Mouse (Mus musculus) right cerebral cortex, postnatal 36 days (tissue): ENCODE measurements around the gene Astn2.
"Not testable (repeated sequence)": the region's sequence is repeated elsewhere in the genome, so short reads cannot be mapped to it uniquely, and the experiment has no call there.

Experiments used
- DNase-seq, 2 experiments: peaks; one replicate each; pipeline ENCODE4 v3.0.0; 2022; ENCODE audit warnings: low spot score in 2 of 2, mixed read lengths in 1 of 2

Astn2 gene

DNA sequence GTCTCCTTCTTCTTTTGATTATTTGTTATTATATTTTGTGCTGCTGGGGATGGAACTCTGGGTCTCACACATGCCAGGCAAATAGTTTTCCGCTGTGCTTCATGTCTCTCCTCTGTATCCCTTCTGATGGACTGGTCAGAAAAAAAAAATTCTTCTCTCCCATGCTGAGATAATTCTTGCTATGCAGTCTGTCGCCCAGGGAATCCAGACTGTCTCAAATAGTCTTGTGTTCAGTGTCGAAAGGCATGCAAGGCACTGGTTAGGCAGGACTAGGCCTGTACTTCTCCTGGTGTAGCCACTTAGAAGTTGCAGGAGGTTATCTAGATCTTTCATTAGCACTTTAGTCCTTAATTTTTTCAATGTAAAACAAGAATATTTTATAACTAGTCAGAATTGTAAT is 642.8 kb downstream of the Astn2 start:
- no peak for DNase-seq

DNA sequence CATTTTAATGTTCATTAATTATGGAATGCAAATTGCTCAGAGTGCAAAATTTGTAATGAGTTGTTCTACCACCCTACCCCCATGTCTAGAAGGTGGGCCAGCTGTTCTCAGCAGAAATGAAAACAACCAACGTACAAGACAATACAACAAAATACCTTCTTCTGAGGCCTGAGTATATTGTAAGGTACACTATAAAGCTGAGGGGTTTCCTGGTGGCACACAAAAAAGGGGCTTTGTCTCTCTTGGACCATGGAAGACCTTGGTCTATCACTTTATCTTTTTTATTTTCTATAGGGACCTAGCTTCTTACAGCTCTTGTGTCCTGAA is 645.6 kb downstream of the Astn2 start:
- no peak for DNase-seq

DNA sequence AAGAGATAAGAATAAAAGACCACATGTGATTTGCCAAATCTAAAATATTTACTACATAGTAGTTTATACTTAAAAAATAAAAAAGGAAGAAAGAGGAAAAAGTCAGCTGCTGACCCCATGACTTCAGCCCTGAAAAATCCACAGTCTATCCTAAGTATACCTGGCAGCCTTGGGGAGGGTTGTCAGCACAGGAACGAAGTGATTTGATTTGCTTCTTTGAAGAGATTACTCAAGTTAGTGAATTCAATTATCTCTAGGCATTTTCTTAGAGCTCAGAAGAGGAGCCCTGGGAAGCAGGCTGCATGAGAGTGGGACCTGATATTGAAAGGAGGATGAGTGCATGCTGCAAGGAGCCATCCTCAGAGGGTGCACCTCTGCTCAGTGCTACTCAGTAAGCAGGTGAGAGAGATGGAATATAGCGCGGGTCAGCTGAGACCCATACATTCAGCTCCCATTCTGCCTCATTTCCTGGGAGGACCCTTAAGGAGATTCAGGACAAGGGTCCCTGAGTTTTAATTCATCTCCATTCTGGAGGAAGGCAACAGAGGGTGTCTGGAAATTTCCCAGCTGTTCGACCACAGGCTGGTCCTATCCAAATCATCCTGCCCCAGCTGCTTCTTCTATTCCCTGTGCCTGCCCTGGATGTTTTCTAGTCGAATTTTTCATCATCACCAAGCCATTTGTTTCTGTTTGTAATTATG is 646.1 kb downstream of the Astn2 start:
- no peak for DNase-seq

DNA sequence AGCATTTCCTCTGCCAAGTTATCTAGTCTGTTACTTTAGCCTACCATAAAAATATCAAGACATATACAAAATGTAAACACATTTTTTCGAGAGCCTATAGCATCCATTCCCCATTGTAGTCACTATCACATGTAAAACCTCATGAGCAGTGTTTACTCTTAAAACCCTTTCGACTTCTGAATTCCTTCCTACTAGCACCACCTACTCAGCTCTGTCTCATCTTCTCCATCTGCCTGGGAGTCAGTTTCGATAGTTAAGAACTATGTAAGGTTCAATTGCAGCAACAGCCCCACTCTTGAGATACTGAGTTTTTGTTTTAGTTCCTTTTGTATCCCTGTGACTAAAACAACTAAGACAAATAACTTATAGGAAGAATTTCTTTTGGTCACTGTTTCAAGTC is 651.5 kb downstream of the Astn2 start:
- DNase-seq = no peak

DNA sequence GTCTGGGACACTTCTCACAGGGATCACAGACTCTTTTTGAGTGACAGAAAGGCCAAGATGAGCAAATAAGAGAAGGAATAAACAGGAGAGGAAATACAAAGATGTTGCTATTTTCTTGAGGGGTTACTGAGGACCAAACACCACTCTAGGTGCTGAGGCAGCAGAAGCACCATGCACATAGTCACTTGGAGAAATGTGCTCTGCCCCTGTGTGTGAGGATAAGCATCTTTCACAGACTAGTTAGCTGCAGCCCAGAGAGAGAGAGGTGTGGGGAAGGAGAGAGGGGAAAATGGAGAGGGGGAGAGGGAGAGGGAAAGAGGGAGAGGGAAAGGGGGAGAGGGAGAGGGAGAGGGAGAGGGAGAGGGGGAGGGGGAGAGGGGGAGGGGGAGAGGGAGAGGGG is 659.6 kb downstream of the Astn2 start:
- DNase-seq = no peak

DNA sequence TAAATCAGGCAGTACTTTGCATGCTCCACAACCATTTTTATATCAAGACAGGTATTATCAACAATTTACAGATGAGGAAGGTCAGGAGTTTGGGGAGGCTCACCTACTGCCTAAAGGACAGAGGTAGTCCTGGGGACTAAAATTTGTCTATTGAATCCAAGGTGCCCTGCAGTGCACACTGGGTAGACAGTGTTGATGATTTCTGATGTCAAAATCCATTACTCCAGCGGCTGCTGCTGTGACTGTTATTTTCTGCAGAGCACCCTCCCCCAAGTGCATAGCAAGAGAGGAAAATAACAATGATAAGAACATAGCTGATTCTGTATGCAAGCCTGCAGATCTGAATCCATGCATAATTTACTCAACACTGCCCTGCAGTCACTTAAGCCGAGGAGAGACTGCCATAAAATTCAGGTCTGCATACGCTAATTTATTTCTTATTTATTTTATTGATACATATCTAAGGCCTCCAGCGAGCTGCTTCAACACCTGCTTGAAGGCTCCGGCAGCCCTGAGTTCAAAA is 660.3 kb downstream of the Astn2 start:
- DNase-seq = no peak

DNA sequence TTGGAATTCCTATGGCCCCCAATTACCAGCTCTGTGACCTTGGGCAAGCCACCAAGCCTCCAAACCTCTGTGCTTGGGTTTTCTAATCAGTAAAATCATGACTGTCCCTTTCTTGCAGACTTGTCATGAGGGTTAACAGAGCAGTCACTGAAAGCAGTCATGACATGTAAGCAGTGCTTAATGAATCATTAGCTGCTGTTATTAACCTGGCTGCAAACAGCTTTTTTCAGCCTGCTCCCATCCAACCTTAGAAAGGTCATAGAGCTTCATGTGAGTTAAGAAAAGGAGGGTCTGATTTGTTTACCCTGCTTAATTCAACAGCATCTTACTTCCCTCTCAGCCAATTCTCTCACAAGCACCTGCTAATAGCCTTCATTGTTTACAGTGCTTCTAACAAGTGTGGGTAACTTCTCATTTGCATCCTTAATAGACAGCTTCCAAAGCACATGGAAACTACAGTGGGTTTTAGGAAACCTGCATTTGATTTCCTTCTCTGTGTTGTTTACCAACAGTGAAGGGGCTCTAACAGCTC is 661.2 kb downstream of the Astn2 start:
- DNase-seq = no peak

DNA sequence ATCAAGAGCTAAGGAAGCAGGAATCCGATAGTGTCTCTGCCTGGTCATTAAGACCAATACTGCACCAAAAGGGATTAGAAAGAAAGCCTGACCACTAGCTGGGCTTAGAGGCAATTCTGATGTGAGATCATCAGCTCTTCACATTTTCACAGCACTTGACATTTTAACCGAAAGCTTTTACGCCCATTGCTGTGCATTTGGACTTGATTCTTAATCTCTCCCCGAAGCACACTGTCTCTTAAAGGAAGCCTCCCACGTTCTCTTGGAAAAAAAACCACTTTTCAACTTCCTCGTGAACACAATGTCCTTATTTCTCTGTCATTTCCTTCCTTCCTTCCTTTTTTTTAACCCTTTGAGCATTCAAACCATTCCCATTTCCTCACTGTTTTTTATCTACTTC is 680.0 kb downstream of the Astn2 start:
- no peak for DNase-seq

DNA sequence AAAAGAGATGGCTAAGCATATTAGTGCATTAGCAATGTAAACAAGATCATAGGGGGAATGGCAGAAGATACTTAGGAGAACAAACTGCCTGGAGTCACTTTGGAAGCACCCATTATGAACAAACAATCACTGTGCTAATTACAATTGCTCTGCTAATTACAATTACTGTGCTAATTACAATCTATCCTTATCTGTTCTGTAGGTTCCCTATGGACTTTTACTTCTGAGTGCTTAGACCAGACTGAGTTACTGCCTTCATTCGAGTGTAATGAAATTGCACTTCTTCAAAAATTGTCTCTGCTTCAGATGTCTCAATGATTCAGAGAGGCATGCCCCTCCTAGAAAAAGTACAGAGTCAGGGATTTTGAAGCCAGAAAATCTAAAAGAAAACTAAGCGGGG is 684.8 kb downstream of the Astn2 start:
- no peak for DNase-seq

DNA sequence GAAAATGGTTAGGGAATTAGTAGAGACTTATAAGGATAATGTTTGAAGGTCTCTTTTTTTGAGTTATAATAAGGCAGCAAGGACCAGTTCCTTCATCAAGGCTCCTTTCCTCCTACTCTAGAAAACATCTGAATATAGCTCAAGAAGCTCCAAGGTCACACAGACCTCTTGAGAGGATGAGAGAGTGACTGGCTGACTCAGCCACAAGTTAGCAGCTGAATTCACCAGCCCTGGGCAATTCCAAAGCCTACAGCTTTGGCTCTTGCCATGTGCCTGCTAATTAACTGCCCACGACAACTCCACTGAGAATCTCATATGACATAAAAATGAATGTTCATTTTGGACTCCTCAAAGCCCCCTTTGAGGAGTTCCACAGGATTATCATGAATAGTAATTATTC is 686.5 kb downstream of the Astn2 start:
- no peak for DNase-seq

DNA sequence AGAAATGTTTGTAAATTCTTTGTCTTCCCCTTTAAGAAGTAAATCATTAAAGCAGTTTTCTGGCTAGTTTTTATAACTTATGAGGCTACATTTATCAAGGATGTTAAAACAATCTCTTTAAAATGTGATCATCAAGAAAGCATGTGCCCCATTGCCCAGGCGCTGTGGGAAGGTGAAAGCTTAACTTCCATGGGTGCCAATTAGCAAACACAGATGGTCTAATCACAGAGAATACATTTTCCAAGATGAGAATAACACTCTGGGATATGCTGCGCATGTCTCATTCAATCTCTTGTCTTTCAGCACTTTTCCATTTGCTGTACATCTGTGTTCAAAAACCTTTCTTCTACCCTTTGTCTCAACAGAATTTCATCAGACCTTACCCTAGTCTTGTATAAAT is 688.3 kb downstream of the Astn2 start:
- DNase-seq = no peak

DNA sequence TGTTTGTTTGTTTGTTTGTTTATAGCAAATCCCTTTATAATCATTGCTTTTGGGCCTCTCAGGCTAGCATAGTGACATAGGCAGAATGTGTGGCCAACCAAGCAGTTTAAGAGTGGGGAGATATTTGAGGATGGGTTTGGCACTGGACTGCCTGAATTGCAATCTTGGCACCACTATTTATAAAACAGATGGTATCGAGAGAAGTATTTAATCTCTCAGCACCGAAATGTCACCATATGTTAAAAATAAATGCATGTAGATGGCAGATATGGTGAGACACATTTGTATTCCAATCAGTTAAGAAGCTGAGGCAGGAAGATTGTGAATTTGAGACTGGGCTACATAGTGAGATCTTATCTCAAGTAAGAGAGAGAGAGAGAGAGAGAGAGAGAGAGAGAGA is 692.7 kb downstream of the Astn2 start:
- DNase-seq = no peak

DNA sequence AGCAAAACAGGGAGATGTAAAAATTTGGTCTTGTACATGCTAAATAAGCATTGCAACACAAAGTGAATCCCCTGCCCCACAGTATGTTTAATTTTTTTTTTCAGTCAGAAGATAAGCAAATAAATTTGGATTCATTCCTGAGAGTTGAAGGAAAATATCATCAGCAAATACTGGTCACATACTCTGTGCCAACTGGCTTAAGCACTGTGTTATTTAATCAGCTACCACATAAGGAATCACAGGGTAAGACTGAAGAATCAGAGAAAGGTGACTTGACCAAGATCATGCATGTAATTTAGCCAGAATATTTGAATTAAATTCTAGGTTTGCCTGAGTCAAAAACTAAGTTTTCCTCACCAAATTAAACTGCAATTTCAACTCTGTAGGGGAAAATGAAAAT is 693.8 kb downstream of the Astn2 start:
- no peak for DNase-seq

DNA sequence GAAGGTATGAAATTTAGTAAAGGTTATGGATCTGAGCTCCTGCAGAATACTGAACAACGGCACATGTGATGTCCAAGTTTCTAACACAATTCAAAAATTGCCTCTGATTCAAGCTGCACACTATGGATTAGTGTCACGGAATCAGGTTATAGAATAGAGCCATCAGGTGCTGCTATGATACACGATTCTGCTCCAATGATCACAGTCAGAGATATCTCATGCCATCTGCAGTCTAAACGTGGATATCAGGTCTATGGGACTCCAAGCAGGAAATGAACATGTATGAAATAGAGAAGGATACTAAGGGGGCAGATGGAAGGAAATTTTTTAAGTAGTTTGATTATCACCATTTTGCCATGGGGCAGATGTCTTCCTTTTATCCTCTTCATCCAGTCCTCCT is 702.6 kb downstream of the Astn2 start:
- no peak for DNase-seq

DNA sequence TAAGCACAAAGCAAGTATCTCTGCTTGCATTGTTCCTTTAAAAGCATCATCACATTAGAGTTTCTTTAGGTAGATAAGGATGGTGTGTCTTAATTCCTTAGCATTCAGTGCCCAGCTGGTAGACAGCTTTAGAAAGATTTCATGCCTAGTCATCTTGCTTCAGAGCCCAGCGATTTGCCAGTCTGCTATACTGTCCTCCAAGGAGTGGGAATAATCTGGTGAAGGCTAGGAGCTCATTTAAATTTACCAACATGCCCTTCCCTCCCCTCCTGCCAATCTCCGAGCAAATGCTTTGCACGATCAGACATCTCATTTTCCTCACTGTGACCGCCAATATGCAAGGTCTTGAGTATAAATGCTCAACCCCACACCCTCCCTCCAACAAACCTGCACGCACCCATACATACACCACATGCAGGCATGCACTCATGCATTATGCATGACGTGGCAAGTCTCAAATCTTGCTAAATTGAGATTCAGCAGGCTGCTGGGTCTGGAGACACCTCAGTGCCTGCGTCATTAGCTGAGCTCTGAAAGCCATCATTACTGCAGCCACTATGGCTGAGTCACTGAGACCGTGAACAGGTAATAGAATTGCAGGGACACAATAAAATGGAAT is 704.6 kb downstream of the Astn2 start:
- DNase-seq = peak in 1 of 2 experiments; percentile 64

DNA sequence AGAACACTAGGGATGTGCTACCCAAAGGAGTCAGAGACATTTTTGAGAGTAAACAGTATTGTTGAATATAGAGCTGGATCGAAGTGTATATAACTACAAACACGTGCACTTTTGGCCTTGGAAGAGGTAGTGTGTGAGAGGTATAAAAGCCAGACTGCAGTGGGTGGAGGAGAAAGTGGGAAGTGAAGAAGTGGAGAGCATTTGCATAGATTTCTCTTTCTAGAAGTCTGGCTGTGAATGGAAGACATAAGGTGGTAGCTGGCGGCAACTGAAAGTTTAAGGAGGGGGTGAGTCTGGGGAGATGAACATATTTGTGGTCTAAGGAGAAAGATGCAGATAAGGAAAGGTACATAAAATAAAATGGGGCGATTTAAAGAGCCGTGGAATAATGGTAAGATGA is 709.2 kb downstream of the Astn2 start:
- DNase-seq = peak; percentile 5 to 58

DNA sequence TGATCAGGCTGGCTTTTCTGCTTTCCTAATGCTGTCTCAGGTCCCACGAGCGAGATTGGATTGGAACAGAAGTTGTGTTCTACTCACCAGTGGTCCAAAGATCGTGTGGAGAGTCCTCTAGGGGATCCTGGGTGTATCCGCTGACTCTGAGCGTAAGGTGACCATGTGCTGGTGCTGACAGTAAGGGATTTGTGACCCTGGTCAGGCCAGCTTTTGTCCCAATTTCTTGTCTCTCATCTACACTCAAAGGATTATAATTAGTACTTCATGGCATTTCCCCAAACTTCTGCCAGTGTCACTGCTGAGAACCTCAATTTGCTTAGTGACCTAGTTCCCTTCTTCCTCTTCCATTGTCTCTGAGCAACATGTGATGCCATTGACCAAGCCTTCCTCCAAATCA is 710.4 kb downstream of the Astn2 start:
- DNase-seq = no peak

DNA sequence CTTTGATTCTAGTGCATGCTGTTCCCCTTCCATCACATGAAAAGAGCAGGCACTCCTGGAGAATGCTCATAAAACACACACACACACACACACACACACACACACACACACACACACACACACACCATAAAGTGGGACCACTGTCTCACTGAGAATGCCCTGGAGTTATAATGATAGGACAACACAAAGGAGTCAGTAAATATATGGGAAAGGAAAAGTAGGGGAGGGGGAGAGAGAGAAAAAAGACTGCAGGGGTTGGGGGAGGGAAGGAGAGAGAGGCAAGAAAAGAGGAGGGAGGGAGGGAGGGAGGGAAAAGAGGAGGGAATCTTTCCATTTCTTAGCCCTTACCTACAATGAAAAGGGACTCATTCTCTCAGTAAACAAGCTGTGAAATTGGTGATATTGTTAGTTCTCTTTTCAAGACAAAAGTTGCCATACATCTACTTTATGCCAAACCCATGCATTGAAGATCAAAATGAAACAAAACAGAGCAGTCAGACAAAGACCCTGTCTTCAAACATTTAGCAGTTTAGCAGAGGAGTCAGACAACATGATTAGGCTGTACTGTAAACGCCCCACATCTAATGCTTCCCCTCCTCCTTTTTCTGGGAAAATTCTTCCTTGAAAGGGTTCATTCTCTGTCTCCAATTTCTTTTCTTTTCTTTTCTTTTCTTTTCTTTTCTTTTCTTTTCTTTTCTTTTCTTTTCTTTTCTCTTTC is 717.2 kb downstream of the Astn2 start:
- DNase-seq = no peak

DNA sequence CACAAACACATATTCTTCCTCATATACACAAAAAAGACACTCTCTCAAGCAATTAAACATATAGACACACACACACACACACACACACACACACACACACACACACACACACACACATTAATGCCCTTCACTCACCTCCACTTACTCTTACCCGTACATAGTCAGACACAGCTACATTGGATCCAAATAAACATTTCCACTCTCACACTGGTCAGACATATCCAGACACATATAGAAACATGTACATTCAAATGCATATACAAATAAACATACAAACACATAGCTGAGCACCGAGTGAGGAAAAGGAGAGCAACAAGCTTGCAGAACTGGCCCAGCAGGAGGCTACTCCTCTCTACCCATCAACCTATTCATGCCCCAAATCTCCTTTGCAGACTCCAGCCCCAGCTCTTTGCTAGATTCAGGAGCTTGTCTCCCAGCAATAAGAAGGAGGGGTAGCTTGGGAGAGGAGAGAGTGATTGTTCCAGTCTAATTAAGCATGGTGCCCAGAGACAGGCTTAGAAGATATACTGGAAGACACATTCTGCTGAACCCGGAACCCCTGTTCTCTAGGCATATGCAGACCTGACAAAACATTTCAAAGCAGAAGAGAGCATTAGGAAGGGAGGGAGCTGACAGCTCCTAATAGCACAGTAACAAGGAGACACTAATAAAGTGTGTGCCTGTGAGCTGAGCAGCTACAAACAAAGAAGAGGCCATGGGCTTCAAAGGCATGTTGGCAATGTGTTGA is 718.0 kb downstream of the Astn2 start:
- no peak for DNase-seq

DNA sequence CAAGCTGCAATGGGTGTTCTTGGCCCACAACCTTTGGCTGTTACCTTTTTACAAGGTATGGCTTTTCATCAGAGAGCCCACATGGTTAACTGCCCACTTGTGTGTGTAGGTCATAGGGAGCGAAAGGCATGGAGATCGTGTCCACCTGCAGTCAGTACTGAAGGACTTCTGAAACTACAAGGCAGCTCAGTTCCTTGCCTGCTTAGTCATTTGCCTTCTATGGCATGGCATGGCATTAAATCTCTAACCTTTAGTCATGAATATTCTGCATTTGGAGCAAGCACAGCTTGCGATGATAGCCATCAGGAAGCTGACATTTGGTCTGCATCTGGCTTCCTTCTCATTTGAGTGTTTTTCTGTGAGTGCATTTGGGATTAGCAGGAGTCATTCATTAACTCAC is 720.0 kb downstream of the Astn2 start:
- no peak for DNase-seq

DNA sequence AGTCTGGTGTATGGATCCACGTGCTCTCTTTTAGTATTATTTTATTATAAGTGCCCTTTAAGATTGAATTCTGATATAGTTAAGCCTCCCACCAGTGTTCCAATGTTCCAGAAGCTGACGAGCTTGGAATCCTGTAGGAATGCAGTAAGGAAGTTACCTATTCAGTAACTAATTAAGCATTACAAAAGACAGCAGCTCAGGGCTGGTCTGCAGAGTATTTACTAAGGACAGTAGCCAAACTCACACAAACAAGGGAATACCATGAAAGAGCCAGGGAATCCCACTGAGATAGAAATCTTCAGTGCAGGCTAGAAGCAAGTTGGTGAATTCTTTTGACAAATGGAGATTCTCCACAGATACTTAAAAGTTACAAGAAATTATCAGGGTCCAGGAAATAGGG is 724.6 kb downstream of the Astn2 start:
- DNase-seq = not testable (repeated sequence)

DNA sequence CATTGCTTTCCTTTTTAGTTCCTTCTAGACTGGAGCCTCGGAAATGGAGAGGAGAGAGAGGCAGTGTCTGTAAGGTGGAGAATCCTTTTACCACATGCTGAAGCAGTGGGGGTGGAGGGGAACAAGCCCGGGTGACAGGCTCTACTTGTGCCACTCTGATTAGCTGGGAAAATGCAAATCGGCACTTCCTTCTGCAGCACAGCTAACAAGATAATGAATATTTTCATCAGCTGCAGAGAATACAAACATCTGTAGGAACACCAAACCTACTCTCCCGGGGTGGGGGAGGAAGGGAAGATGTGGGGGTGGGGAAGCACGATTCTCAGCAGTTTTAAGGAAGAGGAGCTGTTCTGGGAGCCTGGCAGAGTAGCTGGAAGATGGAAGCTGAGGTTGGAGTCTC is 725.5 kb downstream of the Astn2 start:
- DNase-seq = peak in 1 of 2 experiments; percentile 9
